Mouse (Mus musculus): ENCODE results near the gene Nr1h4. TPM values are rescaled to one million over a fixed set of nuclear protein-coding genes. Genes with fewer than 3 reads are reported as not detected.

Gene Nr1h4
- polyA plus RNA-seq, 1 experiment from 2014 or later, result 10.5 TPM

GRCm38 (mm10) chr10:89424217-89424616 is 109.2 kb downstream of the Nr1h4 start:
- H3K9me3 ChIP-seq (ENCODE audit: control insufficient read depth, low read length), result no peaks in the 10 kb centered on the region
- H3K9ac ChIP-seq (ENCODE audit: low read length), result no peak overlapping the region
- WGBS, result 62% methylated on average over 9 of the region's 9 CpGs
- peaks cover 4% of the 10 kb centered on the region for H3K36me3 ChIP-seq (ENCODE audit: control insufficient read depth, insufficient read depth, low read length)
- no peaks in the 10 kb centered on the region for H3K27me3 ChIP-seq (ENCODE audit: control insufficient read depth, insufficient read depth, low read length)
- no peak overlapping the region for H3K4me2 ChIP-seq (replicated peaks; ENCODE audit: low read depth)
- H3K4me3 ChIP-seq (ENCODE audit: low read depth, low read length), result no peak overlapping the region
- peak overlapping the region; percentile 56; the same call in 1 of the 2 replicates for H3K27ac ChIP-seq (replicated peaks)
- no peak for DNase-seq (ENCODE audit: low spot score)
- TF ChIP-seq CTCF (IDR thresholded peaks at IDR 0.05; ENCODE audit: low read depth) (no peak), EP300 (optimal IDR thresholded peaks at IDR 0.05) (peak; percentile 65)
- ATAC-seq (ENCODE audit: low FRiP score, low TSS enrichment), result peak; percentile 89
- H3K4me1 ChIP-seq (replicated peaks; ENCODE audit: control insufficient read depth, insufficient read depth), result no peaks in the 10 kb centered on the region

- no peak for ATAC-seq (ENCODE audit: low FRiP score, low TSS enrichment)
- 87% methylated on average over 9 of the region's 9 CpGs for WGBS
- Histone ChIP-seq H3K27ac (replicated peaks) (no peak overlapping the region), H3K9me3 (ENCODE audit: control insufficient read depth, low read length) (no peaks in the 10 kb centered on the region), H3K4me3 (ENCODE audit: low read depth, low read length) (no peak overlapping the region), H3K36me3 (ENCODE audit: control insufficient read depth, insufficient read depth, low read length) (peaks cover 4% of the 10 kb centered on the region), H3K27me3 (ENCODE audit: control insufficient read depth, insufficient read depth, low read length) (no peaks in the 10 kb centered on the region), H3K4me2 (replicated peaks; ENCODE audit: low read depth) (no peak overlapping the region), H3K9ac (ENCODE audit: low read length) (no peak overlapping the region), H3K4me1 (replicated peaks; ENCODE audit: control insufficient read depth, insufficient read depth) (no peaks in the 10 kb centered on the region)
- DNase-seq (ENCODE audit: low spot score), result no peak
- TF ChIP-seq EP300 (optimal IDR thresholded peaks at IDR 0.05) (no peak), CTCF (IDR thresholded peaks at IDR 0.05; ENCODE audit: low read depth) (no peak)
Measured at GRCm38 (mm10) chr10:89423164-89423778, 110.1 kb downstream of the Nr1h4 start.

GRCm38 (mm10) chr10:89422504-89423158 is 110.8 kb downstream of the Nr1h4 start:
- no peak for TF ChIP-seq CTCF (IDR thresholded peaks at IDR 0.05; ENCODE audit: low read depth)
- TF ChIP-seq EP300 (optimal IDR thresholded peaks at IDR 0.05), result no peak
- Histone ChIP-seq H3K9me3 (ENCODE audit: control insufficient read depth, low read length) (no peaks in the 10 kb centered on the region), H3K27me3 (ENCODE audit: control insufficient read depth, insufficient read depth, low read length) (no peaks in the 10 kb centered on the region), H3K27ac (replicated peaks) (no peak overlapping the region), H3K4me1 (replicated peaks; ENCODE audit: control insufficient read depth, insufficient read depth) (no peaks in the 10 kb centered on the region), H3K36me3 (ENCODE audit: control insufficient read depth, insufficient read depth, low read length) (peaks cover 4% of the 10 kb centered on the region), H3K9ac (ENCODE audit: low read length) (no peak overlapping the region), H3K4me3 (ENCODE audit: low read depth, low read length) (no peak overlapping the region), H3K4me2 (replicated peaks; ENCODE audit: low read depth) (no peak overlapping the region)
- no peak for ATAC-seq (ENCODE audit: low FRiP score, low TSS enrichment)
- no peak for DNase-seq (ENCODE audit: low spot score)
- WGBS, result 94% methylated on average over 8 of the region's 8 CpGs

DNA sequence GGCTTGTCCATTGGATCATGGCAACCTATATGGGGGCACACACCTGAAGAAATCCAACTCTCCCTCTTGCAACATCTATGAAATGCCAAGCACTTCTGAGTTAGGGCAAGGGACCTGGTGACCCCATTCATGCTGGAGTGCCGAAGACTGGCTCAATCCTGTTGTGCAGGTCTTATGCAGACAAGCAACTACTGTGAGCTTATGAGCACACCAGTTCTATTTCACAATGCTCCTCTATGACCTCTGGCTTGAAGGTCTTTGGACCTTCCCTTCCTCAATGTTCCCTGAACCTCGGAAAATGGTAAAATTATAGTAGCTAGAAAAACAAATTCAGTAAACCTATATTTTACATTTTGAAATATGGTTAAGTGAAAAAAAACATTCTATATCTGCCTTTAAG is 115.4 kb downstream of the Nr1h4 start:
- H3K9ac ChIP-seq (ENCODE audit: low read length), result no peak overlapping the region
- 81% methylated on average over 2 of the region's 2 CpGs for WGBS
- no peak overlapping the region for H3K27ac ChIP-seq (replicated peaks)
- H3K4me1 ChIP-seq (replicated peaks; ENCODE audit: control insufficient read depth, insufficient read depth), result no peaks in the 10 kb centered on the region
- no peak for TF ChIP-seq EP300 (optimal IDR thresholded peaks at IDR 0.05)
- TF ChIP-seq CTCF (IDR thresholded peaks at IDR 0.05; ENCODE audit: low read depth), result no peak
- no peaks in the 10 kb centered on the region for H3K27me3 ChIP-seq (ENCODE audit: control insufficient read depth, insufficient read depth, low read length)
- H3K36me3 ChIP-seq (ENCODE audit: control insufficient read depth, insufficient read depth, low read length), result peaks cover 15% of the 10 kb centered on the region
- no peak overlapping the region for H3K4me3 ChIP-seq (ENCODE audit: low read depth, low read length)
- ATAC-seq (ENCODE audit: low FRiP score, low TSS enrichment), result no peak
- H3K4me2 ChIP-seq (replicated peaks; ENCODE audit: low read depth), result no peak overlapping the region
- no peak for DNase-seq (ENCODE audit: low spot score)
- no peaks in the 10 kb centered on the region for H3K9me3 ChIP-seq (ENCODE audit: control insufficient read depth, low read length)

DNA sequence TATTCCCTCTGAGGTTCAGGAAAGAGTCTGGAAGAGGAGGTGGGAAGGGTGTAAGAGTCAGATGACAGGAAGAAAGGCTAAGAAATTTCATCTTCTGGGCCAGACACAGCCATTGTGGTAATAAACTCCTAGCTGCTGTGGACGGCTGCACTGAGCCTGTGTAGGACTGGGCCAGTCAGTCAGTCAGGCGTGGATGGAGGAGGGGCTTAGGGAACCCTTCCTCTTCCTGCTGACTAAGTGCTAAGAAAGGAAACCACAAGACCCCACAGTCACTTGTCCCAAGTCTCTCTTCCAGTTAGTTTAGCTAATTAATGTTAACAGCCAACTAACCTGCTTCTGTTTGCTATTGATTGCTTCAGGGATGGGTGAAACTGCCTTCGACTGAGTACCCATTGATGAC is 117.9 kb downstream of the Nr1h4 start:
- peak; percentile 10 for DNase-seq (ENCODE audit: low spot score)
- peaks cover 16% of the 10 kb centered on the region for H3K36me3 ChIP-seq (ENCODE audit: control insufficient read depth, insufficient read depth, low read length)
- no peak for TF ChIP-seq EP300 (optimal IDR thresholded peaks at IDR 0.05)
- no peak overlapping the region for H3K9ac ChIP-seq (ENCODE audit: low read length)
- 80% methylated on average over 3 of the region's 3 CpGs for WGBS
- no peaks in the 10 kb centered on the region for H3K27me3 ChIP-seq (ENCODE audit: control insufficient read depth, insufficient read depth, low read length)
- H3K4me3 ChIP-seq (ENCODE audit: low read depth, low read length), result no peak overlapping the region
- no peak overlapping the region for H3K4me2 ChIP-seq (replicated peaks; ENCODE audit: low read depth)
- H3K4me1 ChIP-seq (replicated peaks; ENCODE audit: control insufficient read depth, insufficient read depth), result no peaks in the 10 kb centered on the region
- no peak overlapping the region for H3K27ac ChIP-seq (replicated peaks)
- no peaks in the 10 kb centered on the region for H3K9me3 ChIP-seq (ENCODE audit: control insufficient read depth, low read length)
- ATAC-seq (ENCODE audit: low FRiP score, low TSS enrichment), result no peak

DNA sequence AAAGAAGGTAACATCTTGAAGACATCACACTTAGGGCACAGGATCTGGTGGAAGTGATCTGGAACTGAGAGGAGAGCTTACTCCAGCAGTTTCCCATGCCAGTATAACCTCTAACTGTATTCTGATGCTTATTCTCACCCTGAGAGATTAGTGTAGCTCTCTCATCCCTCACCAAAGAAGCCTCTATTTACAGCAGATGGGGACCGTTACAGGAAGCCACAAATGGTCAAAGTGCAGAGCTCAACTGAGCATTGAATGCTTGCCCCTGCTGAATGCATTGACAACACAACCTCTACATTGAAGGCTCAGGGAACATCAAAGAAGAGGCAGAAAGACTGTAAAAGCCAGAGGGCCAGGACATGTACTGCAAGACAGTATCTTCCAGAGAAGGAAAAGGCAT is 125.8 kb downstream of the Nr1h4 start:
- Histone ChIP-seq H3K9ac (ENCODE audit: low read length) (no peak overlapping the region), H3K36me3 (ENCODE audit: control insufficient read depth, insufficient read depth, low read length) (0 out of 2 replicates have a peak, but pooled peaks cover 2% of the 10 kb centered on the region), H3K9me3 (ENCODE audit: control insufficient read depth, low read length) (no peaks in the 10 kb centered on the region), H3K4me1 (replicated peaks; ENCODE audit: control insufficient read depth, insufficient read depth) (no peaks in the 10 kb centered on the region), H3K4me3 (ENCODE audit: low read depth, low read length) (no peak overlapping the region), H3K4me2 (replicated peaks; ENCODE audit: low read depth) (no peak overlapping the region), H3K27ac (replicated peaks) (no peak overlapping the region), H3K27me3 (ENCODE audit: control insufficient read depth, insufficient read depth, low read length) (no peaks in the 10 kb centered on the region)
- no peak for ATAC-seq (ENCODE audit: low FRiP score, low TSS enrichment)
- TF ChIP-seq CTCF (IDR thresholded peaks at IDR 0.05; ENCODE audit: low read depth), result no peak
- no peak for TF ChIP-seq EP300 (optimal IDR thresholded peaks at IDR 0.05)
- WGBS, result 32% methylated on average over 1 of the region's 1 CpGs
- DNase-seq (ENCODE audit: low spot score), result no peak

Measured in stomach, postnatal 0 days (tissue).